Mouse (Mus musculus): Measurements from ENCODE around the gene Gabbr2.

DNA sequence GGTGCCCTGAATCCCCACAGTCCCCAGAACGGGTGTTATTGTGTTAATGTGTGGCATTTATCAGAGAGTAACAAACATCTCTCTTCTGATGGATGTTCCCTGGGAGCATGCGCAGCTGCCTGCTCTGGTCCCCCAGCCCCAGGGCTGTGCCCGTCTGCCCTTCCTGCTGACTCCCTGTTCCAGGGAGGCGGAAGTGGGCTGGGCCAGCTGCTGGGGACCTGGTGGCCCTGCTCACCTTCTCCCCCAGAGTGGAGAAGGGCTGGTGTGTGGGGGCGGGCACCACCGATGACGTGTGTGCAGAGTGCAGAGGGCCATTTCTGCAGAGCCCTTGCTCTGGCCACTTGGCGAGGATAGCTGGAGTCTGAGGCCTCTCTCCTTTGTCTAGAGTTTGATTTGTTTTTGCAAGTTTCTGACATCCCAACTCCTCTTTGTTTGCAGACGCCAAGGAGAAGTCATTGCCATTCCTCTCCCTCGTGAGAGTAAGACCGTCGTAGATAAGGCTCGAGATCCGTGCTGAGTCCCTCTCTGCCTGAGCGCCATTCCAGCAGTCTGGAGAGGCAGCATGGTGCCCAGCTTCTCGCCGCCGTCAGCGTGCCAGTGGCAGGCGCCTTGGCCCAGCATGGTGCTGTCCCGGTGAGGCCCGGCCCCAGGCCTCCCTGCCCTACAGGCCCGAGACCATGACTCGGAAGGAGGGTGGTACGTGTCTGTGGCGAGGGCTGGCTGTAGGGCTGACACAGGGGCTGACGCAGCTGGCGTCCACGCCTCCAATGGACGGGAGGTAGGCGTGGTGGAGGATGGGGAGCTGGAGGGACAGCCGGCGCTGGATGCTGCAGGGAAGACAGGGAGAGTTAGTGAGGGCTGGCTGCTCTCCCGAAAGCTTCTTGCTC, 327.3 kb downstream of the Gabbr2 start:
- TF ChIP-seq POLR2A (IDR thresholded peaks at IDR 0.05; ENCODE audit: control insufficient read depth, low read depth, low read length) (no peak), CTCF (IDR thresholded peaks at IDR 0.05; ENCODE audit: control insufficient read depth, insufficient read depth, insufficient replicate concordance, low read depth, low read length) (no peak)

Measured in testis, adult 2 months (tissue).